15 mouse cellular contexts compared by ENCODE assay signal in the genomic region with DNA sequence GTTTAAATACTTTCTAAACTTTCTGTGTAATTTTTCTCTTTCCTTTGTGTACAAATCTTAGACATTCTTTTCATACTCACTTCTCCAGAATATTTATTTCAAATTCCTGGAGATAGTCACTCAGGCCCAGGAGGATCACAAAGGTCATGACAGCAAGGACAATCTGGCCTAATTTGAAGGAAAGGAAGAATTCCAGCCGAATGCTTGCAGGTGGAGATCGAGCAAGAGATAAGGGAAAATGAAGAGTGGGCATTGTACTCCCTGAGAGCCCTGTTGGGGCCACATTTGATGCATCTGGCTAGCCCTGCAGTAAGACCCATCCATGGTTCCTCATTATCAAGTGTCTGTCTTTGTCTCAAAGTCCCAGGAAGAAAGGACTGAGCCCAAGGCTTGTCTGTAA.
"Had no signal": no experiment of that assay in that cellular context is flagged by ENCODE, and none has a peak within 500 bp of the region (broad histone marks: within the 10 kb centered on the region; RNA-seq: fewer than 3 reads in every experiment).

No protein-coding gene starts in this region.

- H3K4me1 ChIP-seq: neural tube, embryonic 12.5 days had no signal

- H3K27me3 ChIP-seq: neural tube, embryonic 12.5 days; stomach, embryonic 15.5 days had no signal

- H3K4me3 ChIP-seq: neural tube, embryonic 12.5 days; stomach, embryonic 15.5 days had no signal

- H3K27ac ChIP-seq: neural tube, embryonic 12.5 days; stomach, embryonic 15.5 days; stomach, postnatal 0 days had no signal

- DNase-seq: retina, postnatal 1 day; right cerebral cortex, adult 18-20 months; right cerebral cortex, postnatal 14 days; right cerebral cortex, postnatal 25 days; right cerebral cortex, postnatal 4 days; spleen, adult 18-20 months; thymus, adult 18-20 months; thymus, adult 2 months; thymus, postnatal 14 days; thymus, postnatal 25 days; thymus, postnatal 36 days; thymus, postnatal 4 days had no signal

- H3K9me3 ChIP-seq: neural tube, embryonic 12.5 days; stomach, embryonic 15.5 days had no signal

- H3K4me2 ChIP-seq: neural tube, embryonic 12.5 days; stomach, embryonic 15.5 days had no signal

- H3K9ac ChIP-seq: neural tube, embryonic 12.5 days; stomach, embryonic 15.5 days had no signal

- H3K36me3 ChIP-seq: neural tube, embryonic 12.5 days; stomach, embryonic 15.5 days had no signal
